Mouse (Mus musculus) kidney, adult 2 months (tissue): ENCODE results near the gene Sertad3. TPM values are rescaled to one million over a fixed set of nuclear protein-coding genes. Genes with fewer than 3 reads are reported as not detected.

Source experiments
- DNase-seq: peaks from one replicate; pipeline ENCODE4 v3.0.0; 2021
- H3K27ac ChIP-seq: fragments of 200-500 bp; 2 replicates; pipeline ENCODE4 v1.5.1; 2012; ENCODE audit warnings: low read depth, low read length, control low read depth, inconsistent platforms; ENCODE audit not compliant: insufficient read depth
- H3K27me3 ChIP-seq: fragments of 200-500 bp; replicated peaks from 2 replicates; pipeline ENCODE4 v1.6.1; 2012; ENCODE audit warnings: mild to moderate bottlenecking, moderate library complexity, low read length, inconsistent platforms; ENCODE audit not compliant: control insufficient read depth, insufficient read depth
- H3K36me3 ChIP-seq: fragments of 200-500 bp; 2 replicates; pipeline ENCODE4 v1.6.1; 2012; ENCODE audit warnings: mild to moderate bottlenecking, moderate library complexity, low read length, inconsistent platforms; ENCODE audit not compliant: control insufficient read depth, insufficient read depth
- H3K4me1 ChIP-seq: fragments of 200-500 bp; 2 replicates; pipeline ENCODE4 v1.6.1; 2011; ENCODE audit warnings: low read length; ENCODE audit not compliant: control insufficient read depth, insufficient read depth
- H3K4me3 ChIP-seq: fragments of 200-500 bp; 2 replicates; pipeline ENCODE4 v1.5.1; 2011; ENCODE audit warnings: mild to moderate bottlenecking, low read depth, low read length, control low read depth; ENCODE audit not compliant: insufficient read depth
- CTCF ChIP-seq: fragments of 200-500 bp; conservative IDR thresholded peaks from 2 replicates; pipeline ENCODE4 v1.5.1; 2011; ENCODE audit warnings: low read depth, mild to moderate bottlenecking, control low read depth, low read length, moderate library complexity, mixed read lengths; ENCODE audit not compliant: insufficient read depth, insufficient read length
- POLR2A ChIP-seq: fragments of 200-500 bp; IDR thresholded peaks from one replicate; pipeline ENCODE4 v1.6.1; 2011; ENCODE audit warnings: low read depth, low read length, control low read depth
- WGBS: fragments of 180-500 bp; shearing (Covaris S2); methylation state at CpG from one replicate; pipeline ENCODE4 v1.1.7; 2018; 5-methylcytosine and 5-hydroxymethylcytosine counted together
- polyA plus RNA-seq: library from polyadenylated mRNA; depleted of rRNA; stranded (reverse); fragments of >200 nt; gene quantifications from 2 replicates; pipeline ENCODE4 v1.2.3, GENCODE M21; 2012

The Sertad3 gene
- polyA plus RNA-seq, 1 experiment = 12.8 TPM

DNA sequence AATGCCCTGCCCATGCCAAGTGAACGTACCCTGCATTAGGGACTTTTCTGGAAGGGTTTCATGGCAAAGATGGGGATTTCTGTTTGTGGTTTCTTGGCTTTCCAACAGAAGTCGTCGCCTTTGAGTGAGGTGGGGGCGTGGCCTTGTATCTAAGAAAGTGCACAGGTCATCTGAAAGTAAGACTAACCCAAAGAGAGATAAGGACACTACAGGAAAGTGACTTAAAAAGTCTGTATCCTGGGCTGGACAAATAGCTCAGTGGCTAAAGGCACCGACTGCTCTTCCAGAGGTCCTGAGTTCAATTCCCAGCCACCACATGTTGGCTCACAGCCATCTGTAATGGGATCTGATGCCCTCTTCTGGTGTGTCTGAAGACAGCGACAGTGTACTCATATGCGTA lies 5.0 kb downstream of the Sertad3 start:
- Histone ChIP-seq H3K4me1 (peaks cover 28% of the 10 kb centered on the region), H3K27ac (no peak overlapping the region), H3K4me3 (no peak overlapping the region), H3K36me3 (no peaks in the 10 kb centered on the region), H3K27me3 (no peaks in the 10 kb centered on the region)
- TF ChIP-seq CTCF (no peak), POLR2A (no peak)
- no peak for DNase-seq
- 62% methylated on average over 7 of the region's 7 CpGs for WGBS

DNA sequence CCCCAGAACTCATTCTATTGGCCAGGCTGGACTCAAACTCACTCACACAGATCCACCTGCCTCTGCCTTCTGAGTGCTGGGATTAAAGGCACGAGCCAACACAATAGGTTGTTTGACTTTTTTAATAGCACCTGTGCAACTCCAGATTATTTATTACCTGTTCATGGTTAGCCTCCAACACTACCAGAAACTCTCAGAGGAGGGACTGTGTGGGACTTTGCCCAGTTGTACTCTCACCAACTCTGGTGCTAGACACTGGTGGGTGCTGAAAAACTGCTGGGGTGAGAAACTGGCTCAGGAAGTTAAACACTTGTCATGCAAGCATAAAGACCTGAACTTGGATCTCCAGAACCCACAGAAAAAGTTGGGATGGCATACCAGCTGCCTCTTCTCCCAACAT lies 6.2 kb downstream of the Sertad3 start:
- peak; percentile 88 for DNase-seq
- Histone ChIP-seq H3K27ac (peak overlapping the region; percentile 79), H3K4me3 (peak overlapping the region; percentile 4; the same call in 1 of the 2 replicates), H3K36me3 (no peaks in the 10 kb centered on the region), H3K27me3 (no peaks in the 10 kb centered on the region), H3K4me1 (peaks cover 28% of the 10 kb centered on the region)
- TF ChIP-seq CTCF (no peak), POLR2A (no peak)
- 33% methylated on average over 1 of the region's 1 CpGs for WGBS

DNA sequence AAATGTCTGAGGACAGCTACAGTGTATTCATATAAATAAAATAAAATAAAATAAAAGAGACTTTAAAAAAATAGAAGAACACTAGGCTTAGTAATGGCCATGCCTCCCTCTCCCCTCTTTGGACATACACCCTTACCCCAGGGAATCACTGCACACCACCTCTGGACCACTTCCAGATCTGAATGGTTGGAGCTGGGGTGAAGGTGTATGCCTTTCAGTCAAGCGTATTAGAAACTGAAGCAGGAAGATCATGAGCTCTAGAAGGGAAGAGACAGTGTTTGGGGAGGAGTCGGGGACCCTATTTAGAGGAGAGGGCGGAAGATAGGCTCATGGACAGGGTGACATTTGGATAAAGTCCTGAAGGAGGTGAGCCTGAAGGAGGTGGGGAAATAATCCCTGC lies 6.9 kb downstream of the Sertad3 start:
- Histone ChIP-seq H3K27ac (peak overlapping the region; percentile 99), H3K27me3 (no peaks in the 10 kb centered on the region), H3K4me1 (peaks cover 23% of the 10 kb centered on the region), H3K36me3 (no peaks in the 10 kb centered on the region), H3K4me3 (peak overlapping the region; percentile 71)
- DNase-seq = peak; percentile 66
- 51% methylated on average over 3 of the region's 3 CpGs for WGBS
- no peak for TF ChIP-seq CTCF
- TF ChIP-seq POLR2A = no peak

DNA sequence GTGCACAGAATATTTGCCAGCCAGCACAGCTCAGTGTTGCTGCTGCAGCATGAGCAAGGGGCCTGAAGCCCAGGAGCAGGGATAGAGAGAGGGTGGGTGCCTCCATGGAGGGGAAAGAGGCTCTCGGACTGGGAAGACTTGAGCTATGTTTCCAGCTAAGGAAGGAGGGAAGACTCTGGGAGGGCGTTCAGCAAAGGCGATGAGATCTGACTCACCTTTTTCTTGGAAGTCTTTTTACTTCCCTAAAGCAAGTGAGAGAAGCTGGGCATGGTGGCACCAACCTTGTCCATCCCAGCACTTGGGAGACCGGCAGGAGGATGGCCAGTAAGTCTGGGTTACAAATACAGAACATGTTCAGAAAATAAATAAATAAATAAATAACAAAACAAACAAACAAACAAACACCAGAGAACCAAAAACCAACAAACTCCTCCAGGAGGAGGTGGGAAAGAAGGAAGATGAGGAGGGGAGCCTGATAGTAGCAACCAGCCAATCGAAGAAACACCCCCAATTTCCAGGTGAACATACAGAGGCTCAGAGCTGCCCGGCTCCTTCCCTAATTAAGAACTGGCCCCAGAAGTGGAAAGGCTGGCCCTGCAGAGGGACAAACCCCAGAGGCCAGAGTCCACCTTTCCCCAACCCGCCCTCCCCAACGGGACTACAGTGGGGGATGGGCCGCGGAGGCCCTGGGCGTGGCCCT lies 7.5 kb downstream of the Sertad3 start:
- WGBS = 11% methylated on average over 11 of the region's 11 CpGs
- Histone ChIP-seq H3K4me1 (peaks cover 18% of the 10 kb centered on the region), H3K36me3 (no peaks in the 10 kb centered on the region), H3K4me3 (peak overlapping the region; percentile 71), H3K27ac (peak overlapping the region; percentile 99), H3K27me3 (no peaks in the 10 kb centered on the region)
- TF ChIP-seq POLR2A = no peak
- TF ChIP-seq CTCF = no peak
- DNase-seq = no peak

DNA sequence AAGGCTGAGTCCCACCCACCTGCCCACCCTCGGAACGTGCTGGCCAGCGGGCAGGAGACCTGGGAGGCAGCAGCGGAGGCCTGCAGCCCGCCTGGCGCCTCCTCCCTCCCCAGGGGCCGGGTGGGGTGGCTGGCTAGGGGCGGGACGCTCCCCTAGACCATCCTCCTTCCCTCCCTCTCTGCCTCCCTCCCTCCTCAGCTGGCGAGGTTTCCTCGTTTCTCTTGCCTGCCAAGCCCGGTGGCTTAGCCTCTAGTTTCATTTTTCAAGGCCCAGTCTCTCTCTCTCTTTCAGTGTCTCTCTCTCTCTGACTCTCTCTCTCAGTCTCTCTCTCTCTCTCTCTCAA lies 8.0 kb downstream of the Sertad3 start:
- TF ChIP-seq POLR2A (peak; percentile 18), CTCF (no peak)

DNA sequence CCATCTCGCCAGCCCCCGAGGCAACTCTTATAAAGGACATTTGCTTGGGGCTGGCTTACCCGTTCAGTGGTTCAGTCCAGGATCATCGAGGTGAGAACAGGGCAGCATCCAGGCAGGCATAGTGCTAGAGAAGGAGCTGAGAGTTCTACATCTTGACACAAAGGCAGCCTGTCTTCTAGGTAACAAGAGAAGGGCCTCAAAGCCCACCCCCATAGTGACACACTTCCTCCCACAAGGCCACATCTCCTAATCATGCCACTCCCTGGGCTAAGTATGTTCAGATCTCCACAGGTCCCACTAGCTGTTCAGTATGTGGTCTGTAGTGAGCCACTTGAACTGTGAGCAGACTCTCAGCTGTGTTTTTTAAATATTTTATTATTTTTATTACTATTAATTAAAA lies 10.3 kb downstream of the Sertad3 start:
- WGBS = 87% methylated on average over 4 of the region's 4 CpGs
- no peak overlapping the region for H3K27ac ChIP-seq
- no peak for DNase-seq
- H3K4me1 ChIP-seq = peaks cover 14% of the 10 kb centered on the region
- no peak overlapping the region for H3K4me3 ChIP-seq
- H3K36me3 ChIP-seq = no peaks in the 10 kb centered on the region
- H3K27me3 ChIP-seq = no peaks in the 10 kb centered on the region
- TF ChIP-seq CTCF (no peak), POLR2A (no peak)

More for the DNA sequence above, 8.0 kb downstream of the Sertad3 start:
- Histone ChIP-seq H3K4me3 (peak overlapping the region; percentile 71; the same call in 1 of the 2 replicates), H3K27ac (peak overlapping the region; percentile 91), H3K27me3 (no peaks in the 10 kb centered on the region), H3K4me1 (peaks cover 17% of the 10 kb centered on the region), H3K36me3 (no peaks in the 10 kb centered on the region)
- 0% methylated on average over 9 of the region's 12 CpGs for WGBS
- peak; percentile 97 for DNase-seq

DNA sequence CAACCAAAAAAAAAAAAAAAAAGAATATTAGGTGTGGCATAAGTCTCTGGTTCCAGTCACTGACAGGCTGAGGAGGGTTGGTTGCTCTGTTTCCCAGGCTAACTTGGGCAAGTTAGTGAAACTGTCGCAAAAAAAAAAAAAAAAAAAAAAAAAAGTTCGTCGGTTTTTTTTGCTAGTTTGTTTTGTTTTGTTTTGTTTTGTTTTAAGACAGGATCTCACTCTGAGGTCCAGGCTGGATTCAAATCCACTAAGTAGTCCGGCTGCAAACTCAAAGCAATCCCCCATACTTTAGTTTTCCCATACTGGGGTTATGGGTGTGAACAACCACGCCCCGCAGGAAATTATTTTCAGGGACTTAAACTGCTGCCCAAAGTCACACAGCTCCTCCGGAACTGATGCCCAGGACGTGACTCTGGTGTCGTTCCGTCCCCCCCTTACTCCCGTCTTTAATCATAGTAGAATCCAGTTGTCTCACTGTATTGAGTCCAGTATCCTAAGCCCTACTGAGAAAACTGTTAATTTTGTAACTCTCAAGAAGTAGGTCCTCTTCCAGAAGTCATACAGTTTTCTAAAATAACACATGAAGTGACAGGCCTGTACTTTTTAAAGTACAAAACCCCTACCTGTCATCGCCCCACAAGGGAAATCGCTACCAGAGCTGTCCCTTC lies 12.7 kb downstream of the Sertad3 start:
- peak overlapping the region; percentile 72 for H3K27ac ChIP-seq
- peaks cover 10% of the 10 kb centered on the region for H3K4me1 ChIP-seq
- WGBS = 1% methylated on average over 13 of the region's 13 CpGs
- no peak for TF ChIP-seq CTCF
- no peak for TF ChIP-seq POLR2A
- H3K36me3 ChIP-seq = no peaks in the 10 kb centered on the region; the same call in 1 of the 2 replicates
- H3K27me3 ChIP-seq = no peaks in the 10 kb centered on the region
- peak; percentile 72 for DNase-seq
- peak overlapping the region; percentile 57 for H3K4me3 ChIP-seq
